Mouse (Mus musculus) embryonic facial prominence, embryonic 12.5 days (tissue): ENCODE results near the gene Sept6. TPM values are rescaled to one million over a fixed set of nuclear protein-coding genes. Genes with fewer than 3 reads are reported as not detected.

Experiments
- ATAC-seq: fragments of 200-750 bp; cut with Nextera tagmentation; 2 replicates; pipeline ENCODE4 v1.8.0; 2017; ENCODE audit not compliant: insufficient number of reproducible peaks, insufficient read depth, low FRiP score, low TSS enrichment
- H3K27ac ChIP-seq: fragments of 300-500 bp; sonication (generic); 2 replicates; pipeline ENCODE4 v1.5.1; 2016; ENCODE audit warnings: mild to moderate bottlenecking
- H3K27me3 ChIP-seq: fragments of 300-500 bp; sonication (generic); 2 replicates; pipeline ENCODE4 v1.6.1; 2016; ENCODE audit warnings: mild to moderate bottlenecking, moderate library complexity
- H3K36me3 ChIP-seq: fragments of 300-500 bp; sonication (generic); 2 replicates; pipeline ENCODE4 v1.6.1; 2016; ENCODE audit warnings: mild to moderate bottlenecking
- H3K4me1 ChIP-seq: fragments of 300-500 bp; sonication (generic); 2 replicates; pipeline ENCODE4 v1.6.1; 2016
- H3K4me2 ChIP-seq: fragments of 300-500 bp; sonication (generic); replicated peaks from 2 replicates; pipeline ENCODE4 v1.6.1; 2016; ENCODE audit warnings: mild to moderate bottlenecking, moderate library complexity
- H3K4me3 ChIP-seq: fragments of 300-500 bp; sonication (generic); 2 replicates; pipeline ENCODE4 v1.5.1; 2016; ENCODE audit warnings: mild to moderate bottlenecking
- H3K9ac ChIP-seq: fragments of 300-500 bp; sonication (generic); 2 replicates; pipeline ENCODE4 v1.6.1; 2016; ENCODE audit warnings: mild to moderate bottlenecking, moderate library complexity
- H3K9me3 ChIP-seq: fragments of 300-500 bp; sonication (generic); 2 replicates; pipeline ENCODE4 v1.6.1; 2016; ENCODE audit warnings: mild to moderate bottlenecking, moderate library complexity
- WGBS: fragments of 180-500 bp; shearing (Covaris S2); methylation state at CpG from one replicate; pipeline ENCODE4 v1.1.7; 2016; 5-methylcytosine and 5-hydroxymethylcytosine counted together
- polyA plus RNA-seq: library from polyadenylated mRNA; unstranded; fragments of >200 nt; fragmentation: Nextera tagmentation; extraction: Ambion mirVana; gene quantifications from 2 replicates; pipeline ENCODE4 v1.2.1, GENCODE M21; 2016

Gene Sept6
- polyA plus RNA-seq, 1 experiment from 2014 or later, result 49.5 TPM

DNA sequence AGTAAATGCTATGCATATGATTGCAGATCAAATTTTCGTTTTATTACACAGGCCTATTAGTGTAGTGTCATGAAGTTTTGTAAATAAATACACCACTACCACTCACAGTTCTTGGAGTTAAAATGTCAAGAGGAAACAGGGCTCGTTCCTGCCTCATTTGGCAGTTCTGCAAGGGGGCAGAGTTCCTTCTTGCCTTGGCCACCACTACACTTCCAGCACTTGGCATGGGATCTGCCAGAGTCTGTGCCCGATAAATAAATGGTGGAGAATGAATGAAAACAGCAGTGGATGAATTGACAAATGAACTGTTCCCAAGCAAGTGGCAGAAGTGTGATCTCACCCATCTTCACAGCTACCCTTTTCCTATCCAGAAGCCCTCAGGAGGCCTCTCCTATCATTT lies 6.6 kb downstream of the Sept6 start:
- no peak overlapping the region for H3K27ac ChIP-seq

DNA sequence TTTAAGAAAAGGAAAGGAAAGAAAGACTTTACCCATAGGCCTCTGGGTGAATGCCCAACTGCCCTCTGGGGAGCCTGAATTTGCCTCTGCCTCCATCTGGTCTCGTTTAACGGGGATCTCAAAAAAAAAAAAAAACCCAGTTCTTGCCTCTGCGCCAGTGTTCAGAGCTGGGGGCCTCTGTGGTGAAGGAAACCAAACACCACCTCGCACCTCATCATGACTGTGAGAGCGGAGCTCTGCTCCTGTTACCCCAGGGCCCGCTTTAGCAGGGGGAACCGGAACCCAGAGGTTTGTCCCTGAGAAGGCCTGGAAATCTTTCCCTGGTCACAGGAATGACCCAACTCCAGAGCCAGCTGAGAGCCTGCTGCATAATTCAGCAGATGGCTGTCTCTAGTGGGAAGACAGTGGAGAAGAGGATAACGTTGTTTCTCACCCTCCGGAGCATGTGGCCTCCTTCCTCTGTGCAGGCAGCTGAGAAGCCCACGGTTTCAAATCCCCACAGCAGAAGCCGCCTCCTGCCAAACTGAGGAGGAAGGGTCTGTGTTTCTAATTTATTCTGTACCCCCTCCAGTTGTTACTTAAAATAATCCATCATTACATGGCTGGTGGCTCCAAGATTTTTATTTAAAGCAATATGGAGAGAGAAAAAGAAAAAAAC lies 7.8 kb downstream of the Sept6 start:
- Histone ChIP-seq H3K4me3 (no peak overlapping the region), H3K9ac (no peak overlapping the region), H3K27ac (peak overlapping the region; percentile 75), H3K36me3 (no peaks in the 10 kb centered on the region), H3K4me1 (no peaks in the 10 kb centered on the region; the same call in 1 of the 2 replicates), H3K9me3 (no peaks in the 10 kb centered on the region), H3K4me2 (peak overlapping the region; percentile 25; the same call in 1 of the 2 replicates), H3K27me3 (no peaks in the 10 kb centered on the region)
- WGBS, result 38% methylated on average over 11 of the region's 11 CpGs
- peak; percentile 67; the same call in 1 of the 2 replicates for ATAC-seq

More for the DNA sequence above, 6.6 kb downstream of the Sept6 start:
- Histone ChIP-seq H3K36me3 (no peaks in the 10 kb centered on the region), H3K4me1 (no peaks in the 10 kb centered on the region; the same call in 1 of the 2 replicates), H3K9me3 (no peaks in the 10 kb centered on the region), H3K9ac (no peak overlapping the region), H3K27me3 (no peaks in the 10 kb centered on the region), H3K4me2 (no peak overlapping the region), H3K4me3 (no peak overlapping the region)
- whole genome bisulfite sequencing, result 60% methylated on average over 3 of the region's 3 CpGs
- ATAC-seq, result no peak

DNA sequence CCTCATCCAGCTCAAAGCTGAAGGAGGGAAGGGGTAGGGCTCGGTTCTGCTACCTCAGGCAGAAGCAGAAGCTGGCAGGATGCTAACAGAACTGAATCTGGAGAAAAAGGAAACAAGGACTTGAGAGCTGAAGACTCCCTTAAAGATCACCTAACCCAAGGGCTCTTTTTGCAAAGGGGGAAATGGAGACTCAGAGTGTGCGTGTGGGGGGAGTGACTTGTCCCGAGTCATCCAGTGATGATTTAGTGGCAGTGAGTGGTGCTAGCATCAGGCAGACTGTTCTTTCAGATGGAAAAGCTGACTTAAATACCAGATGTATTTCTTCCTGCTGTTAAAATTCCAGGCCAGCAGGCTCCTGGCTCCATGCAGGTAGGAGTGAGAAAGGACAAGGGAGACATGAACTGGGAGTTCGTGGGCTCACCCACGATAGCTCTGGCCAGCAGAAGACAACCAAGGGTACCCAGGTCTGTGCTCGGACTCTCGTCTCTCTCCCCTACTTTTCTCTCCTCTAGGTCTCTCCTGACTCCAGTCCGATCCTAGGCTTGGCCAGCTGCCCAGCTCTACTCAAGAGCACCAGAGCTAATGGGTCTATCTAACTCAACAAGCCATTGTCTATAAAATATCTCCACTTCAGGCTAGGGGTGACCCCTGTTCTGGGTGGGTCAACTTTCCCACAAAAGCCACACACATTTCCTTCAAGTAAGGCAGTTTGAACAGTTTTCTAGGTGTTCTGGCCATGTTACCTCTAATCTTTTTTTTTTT lies 8.5 kb downstream of the Sept6 start:
- Histone ChIP-seq H3K9me3 (no peaks in the 10 kb centered on the region), H3K27me3 (no peaks in the 10 kb centered on the region), H3K4me1 (no peaks in the 10 kb centered on the region; the same call in 1 of the 2 replicates), H3K36me3 (no peaks in the 10 kb centered on the region), H3K4me2 (no peak overlapping the region), H3K4me3 (no peak overlapping the region), H3K27ac (peak overlapping the region; percentile 72), H3K9ac (no peak overlapping the region)
- ATAC-seq, result no peak
- WGBS, result 57% methylated on average over 8 of the region's 8 CpGs

DNA sequence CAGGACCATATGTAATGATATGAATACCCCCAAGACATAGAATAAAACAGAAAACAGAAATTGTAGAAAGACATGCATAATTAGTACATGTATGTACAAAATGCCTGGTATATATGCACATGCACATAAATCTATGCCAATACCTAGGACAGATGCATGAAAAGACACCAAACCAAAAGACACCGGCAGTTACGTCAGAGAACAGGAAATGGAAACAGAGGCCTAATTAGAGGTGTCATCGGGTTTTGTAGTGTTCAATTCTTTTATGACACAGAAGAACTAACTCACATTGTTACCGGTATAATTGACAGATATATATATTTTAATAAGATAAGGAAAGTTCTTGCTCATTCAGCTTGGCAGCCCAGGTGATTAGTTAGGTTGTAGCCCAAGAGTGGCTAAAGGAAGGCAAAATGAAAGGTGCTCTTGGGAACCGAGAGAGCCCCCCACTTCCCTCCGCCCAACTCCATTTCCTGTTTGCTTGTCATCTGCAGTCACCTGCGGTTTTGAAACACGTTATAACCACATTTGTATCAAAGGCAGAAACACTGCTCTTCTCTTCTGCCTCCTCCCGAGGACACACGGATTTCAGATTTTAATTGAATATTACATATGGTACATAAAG lies 10.9 kb downstream of the Sept6 start:
- Histone ChIP-seq H3K9ac (no peak overlapping the region), H3K27me3 (no peaks in the 10 kb centered on the region), H3K36me3 (no peaks in the 10 kb centered on the region), H3K27ac (no peak overlapping the region), H3K4me1 (no peaks in the 10 kb centered on the region; the same call in 1 of the 2 replicates), H3K4me3 (no peak overlapping the region), H3K9me3 (no peaks in the 10 kb centered on the region), H3K4me2 (no peak overlapping the region)
- no peak for ATAC-seq
- 84% methylated on average over 10 of the region's 10 CpGs for WGBS

DNA sequence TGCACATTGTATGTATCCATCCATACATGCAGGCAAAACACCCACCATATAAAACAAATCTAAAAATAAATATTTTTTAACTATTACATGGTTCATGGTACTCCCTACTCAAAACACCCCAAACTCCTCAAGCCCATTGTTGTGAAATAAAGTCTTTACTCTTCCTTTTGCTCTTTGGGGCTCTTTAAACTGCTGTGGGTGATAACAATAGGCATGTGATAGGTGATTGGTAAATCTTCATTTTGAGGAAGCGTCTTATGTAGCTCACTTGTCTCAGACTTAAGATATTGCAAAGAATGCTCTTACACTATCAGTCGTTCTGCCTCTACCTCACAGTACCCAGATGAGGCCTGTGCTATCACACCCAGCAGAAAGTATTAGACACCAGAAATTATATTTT lies 13.7 kb downstream of the Sept6 start:
- WGBS, result 82% methylated on average over 2 of the region's 2 CpGs
- Histone ChIP-seq H3K9me3 (no peaks in the 10 kb centered on the region), H3K36me3 (no peaks in the 10 kb centered on the region), H3K27me3 (no peaks in the 10 kb centered on the region), H3K9ac (no peak overlapping the region), H3K4me3 (no peak overlapping the region), H3K4me1 (no peaks in the 10 kb centered on the region), H3K27ac (no peak overlapping the region), H3K4me2 (no peak overlapping the region)
- ATAC-seq, result no peak

DNA sequence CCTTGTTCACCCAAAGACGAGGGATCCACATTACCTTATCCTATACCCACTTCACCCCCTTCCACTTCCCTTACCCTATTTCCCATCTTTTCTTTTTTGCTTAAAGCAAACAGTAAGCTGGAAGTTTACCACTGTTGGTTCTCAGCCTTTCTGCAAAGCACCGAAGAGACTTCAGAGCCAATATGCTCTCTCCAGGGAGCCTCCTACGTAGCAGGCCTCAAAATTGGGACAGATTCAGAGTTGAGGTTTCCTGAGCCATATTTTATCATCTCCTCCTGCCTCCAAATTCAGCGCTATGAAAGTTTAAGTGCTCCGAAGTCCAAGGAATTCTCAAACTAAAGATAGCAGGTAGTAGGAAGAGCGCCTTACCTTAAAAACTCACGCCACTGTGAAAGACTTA lies 14.6 kb downstream of the Sept6 start:
- Histone ChIP-seq H3K27me3 (no peaks in the 10 kb centered on the region), H3K4me1 (no peaks in the 10 kb centered on the region), H3K36me3 (no peaks in the 10 kb centered on the region), H3K4me2 (no peak overlapping the region), H3K9ac (no peak overlapping the region), H3K9me3 (no peaks in the 10 kb centered on the region), H3K4me3 (no peak overlapping the region), H3K27ac (no peak overlapping the region)
- 85% methylated on average over 7 of the region's 7 CpGs for WGBS
- ATAC-seq, result no peak

DNA sequence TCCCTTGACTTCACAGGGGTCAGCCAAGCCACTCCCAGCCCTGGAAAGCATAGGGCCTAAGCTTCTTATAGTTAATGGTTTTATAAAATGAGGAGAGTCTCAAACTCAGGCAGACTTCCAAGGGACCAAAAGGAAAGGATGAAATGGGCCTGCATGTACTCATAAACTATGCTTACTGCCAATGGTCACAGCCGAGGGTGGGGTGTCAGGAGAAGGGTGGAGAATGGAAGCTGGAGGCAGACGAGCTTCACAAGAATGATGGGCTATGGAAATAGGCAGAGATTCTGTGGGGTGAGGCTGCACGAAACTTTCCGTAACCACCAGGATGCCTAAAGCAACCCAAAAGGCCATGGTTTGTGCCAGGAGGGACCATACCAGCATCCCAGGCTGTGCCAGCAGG lies 15.3 kb downstream of the Sept6 start:
- ATAC-seq, result no peak
- Histone ChIP-seq H3K9me3 (no peaks in the 10 kb centered on the region), H3K4me2 (no peak overlapping the region), H3K27me3 (no peaks in the 10 kb centered on the region), H3K36me3 (no peaks in the 10 kb centered on the region), H3K4me3 (no peak overlapping the region), H3K4me1 (no peaks in the 10 kb centered on the region), H3K9ac (no peak overlapping the region), H3K27ac (no peak overlapping the region)
- WGBS, result 87% methylated on average over 4 of the region's 4 CpGs

DNA sequence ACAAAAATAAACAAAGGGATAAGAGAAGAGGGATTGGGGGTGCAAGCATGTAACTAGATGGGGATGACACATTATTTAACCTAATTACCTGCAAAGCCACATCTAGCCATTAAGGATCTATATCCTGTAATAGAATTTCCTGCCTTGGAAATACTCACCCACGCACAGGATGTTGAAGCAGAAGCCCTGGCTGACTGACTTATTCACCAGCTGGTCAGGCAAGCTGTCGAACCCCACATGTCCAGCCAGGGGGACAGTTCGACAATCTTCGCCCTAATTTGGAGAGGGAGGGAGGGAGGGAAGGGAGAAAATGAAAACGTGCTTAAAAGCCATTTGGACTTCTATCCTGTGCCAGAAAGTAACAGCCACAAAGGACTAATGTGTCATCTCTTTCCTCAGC lies 16.7 kb downstream of the Sept6 start:
- ATAC-seq, result no peak
- Histone ChIP-seq H3K36me3 (no peaks in the 10 kb centered on the region), H3K27me3 (no peaks in the 10 kb centered on the region), H3K9me3 (no peaks in the 10 kb centered on the region), H3K4me1 (no peaks in the 10 kb centered on the region), H3K4me2 (no peak overlapping the region), H3K4me3 (no peak overlapping the region), H3K9ac (no peak overlapping the region), H3K27ac (no peak overlapping the region)
- 47% methylated on average over 3 of the region's 5 CpGs for WGBS

DNA sequence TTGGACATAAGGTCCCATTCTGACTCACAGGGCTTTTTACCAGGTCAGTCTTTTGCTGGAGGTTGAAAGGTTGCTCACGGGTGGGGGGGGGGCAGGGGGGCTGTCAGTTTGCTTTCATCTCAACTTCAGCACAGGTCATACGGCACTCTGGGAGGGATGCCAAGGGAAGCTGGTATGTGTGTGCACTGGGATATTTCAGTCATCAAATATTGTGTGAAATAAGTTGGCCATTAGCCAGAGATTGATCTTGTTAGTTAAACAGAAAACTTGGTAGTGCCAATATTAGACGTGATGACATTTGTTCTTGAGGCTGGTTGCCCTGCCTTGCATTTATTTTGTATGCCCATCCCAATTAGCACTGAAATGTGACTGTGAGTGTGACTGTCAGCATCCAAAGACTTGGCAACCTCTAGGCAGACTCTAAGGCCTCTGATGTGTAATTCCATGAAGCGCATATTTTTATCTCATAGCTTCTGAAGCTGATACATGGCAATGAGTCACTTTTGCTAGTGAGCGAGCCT lies 18.6 kb downstream of the Sept6 start:
- no peak for ATAC-seq
- Histone ChIP-seq H3K9me3 (no peaks in the 10 kb centered on the region), H3K4me2 (no peak overlapping the region), H3K36me3 (no peaks in the 10 kb centered on the region), H3K27me3 (no peaks in the 10 kb centered on the region), H3K4me1 (no peaks in the 10 kb centered on the region), H3K4me3 (no peak overlapping the region), H3K9ac (no peak overlapping the region), H3K27ac (no peak overlapping the region)
- 78% methylated on average over 5 of the region's 5 CpGs for WGBS

DNA sequence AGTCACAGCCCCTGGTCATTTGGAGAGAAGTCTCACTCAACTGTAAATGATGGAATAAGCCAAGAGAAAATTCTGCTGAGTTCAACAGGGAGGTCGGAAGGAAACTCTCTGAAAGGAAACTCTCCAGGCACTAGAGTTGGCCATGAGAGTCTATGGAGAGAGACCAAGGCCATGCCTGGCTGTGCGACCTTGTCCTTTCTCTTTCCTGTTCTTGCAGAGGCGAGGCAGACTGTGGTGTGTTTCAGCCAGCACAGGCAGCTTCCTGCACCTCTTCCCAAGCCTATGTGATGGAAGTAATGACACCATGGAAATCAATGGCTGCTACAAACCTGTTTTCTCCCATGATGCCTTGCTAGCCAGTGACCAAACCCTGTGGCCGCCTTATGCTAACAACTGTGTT lies 20.4 kb downstream of the Sept6 start:
- ATAC-seq, result no peak

DNA sequence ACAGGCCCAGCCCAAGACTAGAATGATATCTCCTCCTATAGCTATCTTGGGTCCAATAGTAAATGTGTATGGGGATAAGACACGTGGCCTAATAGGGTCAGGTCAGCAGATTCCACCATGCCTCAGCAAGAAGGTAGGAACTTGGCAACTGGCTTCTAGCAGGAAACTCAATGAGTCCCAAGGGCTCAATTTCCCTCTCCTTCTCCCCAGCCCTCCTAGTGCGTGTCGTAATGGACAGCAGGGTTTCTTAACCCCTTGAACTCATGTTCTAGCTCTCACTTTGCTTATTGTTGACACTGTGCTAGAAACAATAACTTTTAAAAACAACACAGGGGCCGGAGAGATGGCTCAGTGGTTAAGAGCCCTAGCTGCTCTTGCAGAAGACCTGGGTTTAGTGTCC lies 22.1 kb downstream of the Sept6 start:
- Histone ChIP-seq H3K4me3 (no peak overlapping the region), H3K9me3 (no peaks in the 10 kb centered on the region), H3K4me2 (no peak overlapping the region), H3K27ac (no peak overlapping the region), H3K36me3 (no peaks in the 10 kb centered on the region), H3K4me1 (no peaks in the 10 kb centered on the region), H3K27me3 (no peaks in the 10 kb centered on the region), H3K9ac (no peak overlapping the region)
- no peak for ATAC-seq
- WGBS, result 68% methylated on average over 4 of the region's 4 CpGs

More for the DNA sequence above, 20.4 kb downstream of the Sept6 start:
- H3K36me3 ChIP-seq, result no peaks in the 10 kb centered on the region
- no peaks in the 10 kb centered on the region for H3K4me1 ChIP-seq
- H3K9ac ChIP-seq, result no peak overlapping the region
- no peak overlapping the region for H3K4me3 ChIP-seq
- no peaks in the 10 kb centered on the region for H3K27me3 ChIP-seq
- H3K4me2 ChIP-seq, result no peak overlapping the region
- WGBS, result 89% methylated on average over 3 of the region's 4 CpGs
- H3K27ac ChIP-seq, result no peak overlapping the region
- H3K9me3 ChIP-seq, result no peaks in the 10 kb centered on the region

DNA sequence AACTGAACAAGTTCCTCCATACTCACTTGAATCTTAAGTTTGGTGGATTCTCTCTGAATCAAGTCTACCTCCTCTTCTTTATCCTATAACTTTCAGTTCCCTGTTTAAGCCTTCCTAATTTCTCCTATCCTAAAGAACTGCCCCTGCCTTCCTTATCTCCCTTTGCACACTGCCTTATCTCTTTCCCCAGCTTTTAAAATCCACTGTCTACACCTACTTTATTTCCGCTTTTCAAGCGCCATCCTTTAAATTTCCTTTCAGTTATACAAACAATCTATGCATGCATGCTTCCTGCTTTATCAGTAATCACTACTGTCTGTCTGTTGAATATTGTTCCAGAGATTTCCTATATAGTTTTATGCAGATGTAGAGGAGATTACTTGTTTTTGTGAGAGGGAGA lies 34.9 kb downstream of the Sept6 start:
- H3K4me2 ChIP-seq, result no peak overlapping the region
- no peaks in the 10 kb centered on the region; the same call in 1 of the 2 replicates for H3K36me3 ChIP-seq
- no peak for ATAC-seq
- no peaks in the 10 kb centered on the region for H3K9me3 ChIP-seq
- no peak overlapping the region for H3K4me3 ChIP-seq
- 92% methylated on average over 2 of the region's 2 CpGs for WGBS
- no peak overlapping the region for H3K27ac ChIP-seq
- no peak overlapping the region for H3K9ac ChIP-seq
- no peaks in the 10 kb centered on the region for H3K4me1 ChIP-seq
- H3K27me3 ChIP-seq, result no peaks in the 10 kb centered on the region
